Mouse (Mus musculus) yolk sac, embryonic 10.5 days (tissue): ENCODE results near the gene Pex11b.
"Not testable (repeated sequence)": the region's sequence is repeated elsewhere in the genome, so short reads cannot be mapped to it uniquely, and the experiment has no call there.

Source experiments
- DNase-seq: peaks from one replicate; pipeline ENCODE4 v3.0.0-alpha.2; 2017; ENCODE audit warnings: low spot score

Gene Pex11b

GRCm38 (mm10) chr3:96634928-96635879, at the start of gene Pex11b, which contains the start of gene Gm42957:
Gene Pex11b (plus strand): TSS chr3:96635376.
Gene Gm42957 (plus strand): TSS chr3:96635474.
- peak; percentile 88 for DNase-seq

- no peak for DNase-seq
These were observed 44.5 kb upstream of the Pex11b start for GRCm38 (mm10) chr3:96590657-96591056.

GRCm38 (mm10) chr3:96593374-96593773, 41.8 kb upstream of the Pex11b start:
- DNase-seq: peak; percentile 26

GRCm38 (mm10) chr3:96593790-96594560, 41.2 kb upstream of the Pex11b start, which contains the start of gene Polr3gl:
Gene Polr3gl (minus strand): TSS chr3:96594181.
- peak; percentile 95 for DNase-seq

GRCm38 (mm10) chr3:96594851-96595250, 40.3 kb upstream of the Pex11b start:
- no peak for DNase-seq

GRCm38 (mm10) chr3:96595661-96596060, 39.5 kb upstream of the Pex11b start:
- no peak for DNase-seq

- DNase-seq: no peak
These were observed 38.9 kb upstream of the Pex11b start, which contains the start of gene Ankrd34a for GRCm38 (mm10) chr3:96596228-96596707. Gene Ankrd34a (plus strand): TSS chr3:96596636.

- DNase-seq: no peak
These were observed 38.3 kb upstream of the Pex11b start for GRCm38 (mm10) chr3:96596855-96597254.

- DNase-seq: peak; percentile 12
These were observed 37.7 kb upstream of the Pex11b start for GRCm38 (mm10) chr3:96597435-96597891.

- peak; percentile 66 for DNase-seq
These were observed 36.8 kb upstream of the Pex11b start for GRCm38 (mm10) chr3:96598156-96599068.

GRCm38 (mm10) chr3:96599069-96599393, 36.1 kb upstream of the Pex11b start:
- DNase-seq: no peak

- no peak for DNase-seq
These were observed 35.8 kb upstream of the Pex11b start for GRCm38 (mm10) chr3:96599411-96599810.

GRCm38 (mm10) chr3:96600639-96601250, 34.4 kb upstream of the Pex11b start, which contains the start of gene Lix1l:
Gene Lix1l (plus strand): TSS chr3:96601149.
- DNase-seq: peak; percentile 95

GRCm38 (mm10) chr3:96601251-96601787, 33.9 kb upstream of the Pex11b start:
- DNase-seq: peak; percentile 66

GRCm38 (mm10) chr3:96601941-96602703, 33.1 kb upstream of the Pex11b start:
- no peak for DNase-seq

- DNase-seq: no peak
These were observed 32.5 kb upstream of the Pex11b start for GRCm38 (mm10) chr3:96602704-96603084.

GRCm38 (mm10) chr3:96603311-96603710, 31.9 kb upstream of the Pex11b start:
- no peak for DNase-seq

GRCm38 (mm10) chr3:96606007-96606406, 29.2 kb upstream of the Pex11b start:
- DNase-seq: not testable (repeated sequence)

GRCm38 (mm10) chr3:96606618-96607017, 28.6 kb upstream of the Pex11b start:
- DNase-seq: no peak

- no peak for DNase-seq
These were observed 17.2 kb upstream of the Pex11b start for GRCm38 (mm10) chr3:96617941-96618340.
